Mouse (Mus musculus) spleen, adult 2 months (tissue): ENCODE results near the gene Ercc2.

Experiments used
- CTCF ChIP-seq: fragments of 200-500 bp; IDR thresholded peaks from 2 replicates; pipeline ENCODE4 v1.5.1; 2011; ENCODE audit warnings: mild to moderate bottlenecking, inconsistent platforms; ENCODE audit not compliant: insufficient read depth, insufficient read length, insufficient replicate concordance; ENCODE audit errors: extremely low read depth
- POLR2A ChIP-seq: fragments of 200-500 bp; IDR thresholded peaks from 2 replicates; pipeline ENCODE4 v1.6.1; 2011; ENCODE audit warnings: low read depth, low read length, inconsistent platforms

GRCm38 (mm10) chr7:19424051-19424450 is 42.2 kb downstream of the Ercc2 start:
- TF ChIP-seq CTCF: no peak
- TF ChIP-seq POLR2A: no peak
